Mouse (Mus musculus) brain, embryonic 18.5 days (tissue): ENCODE data around the gene Tigd4.
"Not testable (repeated sequence)": the region's sequence is repeated elsewhere in the genome, so short reads cannot be mapped to it uniquely, and the experiment has no call there.

Experiments
- DNase-seq: peaks from one replicate; pipeline ENCODE4 v3.0.0-alpha.2; 2012; ENCODE audit warnings: low read depth, low spot score

Gene Tigd4

GRCm38 (mm10) chr3:84593274-84593673, at the start of gene Tigd4:
Gene Tigd4 (plus strand): TSS chr3:84593574.
- DNase-seq: no peak

GRCm38 (mm10) chr3:84547177-84547576, 46.2 kb upstream of the Tigd4 start:
- no peak for DNase-seq

GRCm38 (mm10) chr3:84555780-84556179, 37.6 kb upstream of the Tigd4 start:
- no peak for DNase-seq

GRCm38 (mm10) chr3:84558301-84558700, 35.1 kb upstream of the Tigd4 start:
- no peak for DNase-seq

- DNase-seq: not testable (repeated sequence)
Observed at GRCm38 (mm10) chr3:84562911-84563310, 30.5 kb upstream of the Tigd4 start.

GRCm38 (mm10) chr3:84563415-84563814, 30.0 kb upstream of the Tigd4 start:
- no peak for DNase-seq

- no peak for DNase-seq
Observed at GRCm38 (mm10) chr3:84568540-84568939, 24.8 kb upstream of the Tigd4 start.

GRCm38 (mm10) chr3:84569587-84569986, 23.8 kb upstream of the Tigd4 start:
- DNase-seq: no peak

GRCm38 (mm10) chr3:84570501-84570900, 22.9 kb upstream of the Tigd4 start:
- DNase-seq: no peak

GRCm38 (mm10) chr3:84580716-84581115, 12.7 kb upstream of the Tigd4 start:
- DNase-seq: no peak

- no peak for DNase-seq
Observed at GRCm38 (mm10) chr3:84581696-84582022, 11.7 kb upstream of the Tigd4 start.

- peak; percentile 80 for DNase-seq
Observed at GRCm38 (mm10) chr3:84582023-84582912, 11.1 kb upstream of the Tigd4 start, which contains the start of gene Arfip1. Gene Arfip1 (minus strand): TSS chr3:84582625.

GRCm38 (mm10) chr3:84582913-84583276, 10.5 kb upstream of the Tigd4 start:
- DNase-seq: no peak

GRCm38 (mm10) chr3:84586736-84587135, 6.6 kb upstream of the Tigd4 start:
- DNase-seq: no peak

- peak; percentile 50 for DNase-seq
Observed at GRCm38 (mm10) chr3:84594894-84595676, 1.7 kb downstream of the Tigd4 start.

- DNase-seq: peak; percentile 43
Observed at GRCm38 (mm10) chr3:84595677-84596234, 2.4 kb downstream of the Tigd4 start.

GRCm38 (mm10) chr3:84597996-84598734, 4.8 kb downstream of the Tigd4 start:
- DNase-seq: no peak

GRCm38 (mm10) chr3:84598756-84599155, 5.4 kb downstream of the Tigd4 start:
- DNase-seq: no peak

- no peak for DNase-seq
Observed at GRCm38 (mm10) chr3:84601870-84602495, 8.6 kb downstream of the Tigd4 start.

- no peak for DNase-seq
Observed at GRCm38 (mm10) chr3:84602759-84603158, 9.4 kb downstream of the Tigd4 start.

GRCm38 (mm10) chr3:84603212-84603611, 9.8 kb downstream of the Tigd4 start:
- no peak for DNase-seq
